Mouse (Mus musculus) lung, postnatal 10 days (tissue): ENCODE measurements around the gene Bcl2l11.
A peak's percentile ranks its signal among the peaks of the same experiment; 100 is the strongest.
"Not testable (repeated sequence)": the region's sequence is repeated elsewhere in the genome, so short reads cannot be mapped to it uniquely, and the experiment has no call there.

Experiments
- DNase-seq: peaks from one replicate; pipeline ENCODE4 v3.0.0; 2021

The Bcl2l11 gene

DNA sequence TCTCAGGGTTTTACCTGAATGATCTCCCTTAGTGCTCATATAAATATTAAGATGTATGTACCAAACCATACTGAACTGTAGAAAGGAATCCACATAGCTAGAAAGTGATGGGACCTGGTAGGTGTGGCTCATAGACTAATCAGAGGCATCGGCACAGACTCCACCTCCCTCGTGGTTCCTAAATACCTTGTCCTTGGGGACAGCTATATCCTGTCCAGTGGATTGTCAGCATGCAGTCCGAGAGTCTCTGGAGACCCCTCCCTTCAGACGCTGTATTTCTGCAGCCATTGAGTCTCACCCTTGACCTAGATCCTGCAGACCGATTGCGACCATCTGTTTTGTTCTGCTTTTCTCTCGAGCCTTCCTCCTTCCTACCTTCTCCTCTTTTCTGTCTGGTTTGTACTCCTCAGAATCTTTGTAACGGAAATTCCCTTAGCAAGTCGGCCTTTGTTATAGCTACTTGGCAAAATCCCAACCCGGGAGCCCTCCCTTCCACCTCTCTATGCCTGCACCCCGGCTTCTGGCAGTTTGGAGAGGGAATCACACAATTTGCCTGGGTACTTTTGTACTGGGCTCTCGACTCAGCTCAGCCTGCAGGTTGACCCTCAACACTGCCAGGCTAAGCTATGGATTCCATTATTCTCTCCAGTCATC lies 50.7 kb downstream of the Bcl2l11 start:
- peak; percentile 46 for DNase-seq

- no peak for DNase-seq
Measured at GRCm38 (mm10) chr2:128177241-128177661, 51.4 kb downstream of the Bcl2l11 start.

GRCm38 (mm10) chr2:128179126-128179807 lies 53.4 kb downstream of the Bcl2l11 start:
- peak; percentile 62 for DNase-seq

- peak; percentile 88 for DNase-seq
Measured at GRCm38 (mm10) chr2:128179808-128180379, 54.1 kb downstream of the Bcl2l11 start.

GRCm38 (mm10) chr2:128182181-128182580 lies 56.3 kb downstream of the Bcl2l11 start:
- not testable (repeated sequence) for DNase-seq

GRCm38 (mm10) chr2:128182751-128183150 lies 56.9 kb downstream of the Bcl2l11 start:
- DNase-seq, result no peak

- no peak for DNase-seq
Measured at GRCm38 (mm10) chr2:128183762-128184161, 57.9 kb downstream of the Bcl2l11 start.

DNA sequence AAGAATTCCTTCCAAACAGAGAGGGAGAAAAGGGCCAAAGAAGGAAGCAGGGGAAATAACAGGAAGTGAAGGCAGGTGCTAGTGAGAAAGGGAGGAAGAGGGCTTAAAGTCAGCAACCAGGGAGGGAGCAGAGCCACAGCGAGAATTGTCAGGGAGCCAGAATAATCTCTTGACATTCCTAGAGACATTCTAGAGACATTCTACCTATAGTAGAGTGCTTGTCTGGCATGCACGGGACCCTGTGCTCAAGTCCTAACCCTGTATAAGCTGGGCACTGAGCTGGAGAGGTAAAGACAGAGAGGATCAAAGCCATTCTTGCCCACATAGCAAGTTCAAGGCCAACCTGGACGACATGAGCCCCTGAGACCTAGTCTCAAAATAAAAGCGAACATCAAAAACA lies 60.1 kb downstream of the Bcl2l11 start:
- DNase-seq, result peak; percentile 27

- no peak for DNase-seq
Measured at GRCm38 (mm10) chr2:128187277-128187676, 61.4 kb downstream of the Bcl2l11 start.

DNA sequence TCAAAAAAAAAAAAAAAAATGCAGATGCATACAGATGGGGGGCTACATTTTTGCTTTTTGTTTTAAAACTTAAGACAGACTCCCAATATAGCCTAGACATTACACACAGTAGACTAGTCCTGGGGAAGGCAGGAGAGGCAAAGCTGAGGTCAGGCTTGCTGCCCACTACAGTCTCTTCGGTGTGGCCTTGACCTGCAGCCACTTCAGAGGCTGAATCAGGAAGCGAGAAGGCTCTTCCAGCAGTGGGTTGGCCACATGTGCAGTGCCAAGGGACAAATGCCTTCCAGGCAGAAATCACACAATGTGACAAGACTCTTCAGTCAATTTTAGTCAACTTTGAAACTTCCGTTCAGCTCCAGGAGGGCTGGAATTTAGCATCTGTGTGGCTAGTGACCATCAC lies 62.6 kb downstream of the Bcl2l11 start:
- no peak for DNase-seq

- DNase-seq, result no peak
Measured at GRCm38 (mm10) chr2:128189691-128190090, 63.9 kb downstream of the Bcl2l11 start.

GRCm38 (mm10) chr2:128190196-128190595 lies 64.4 kb downstream of the Bcl2l11 start:
- DNase-seq, result no peak

GRCm38 (mm10) chr2:128193411-128193810 lies 67.6 kb downstream of the Bcl2l11 start:
- no peak for DNase-seq

- no peak for DNase-seq
Measured at GRCm38 (mm10) chr2:128197379-128197778, 71.5 kb downstream of the Bcl2l11 start.

DNA sequence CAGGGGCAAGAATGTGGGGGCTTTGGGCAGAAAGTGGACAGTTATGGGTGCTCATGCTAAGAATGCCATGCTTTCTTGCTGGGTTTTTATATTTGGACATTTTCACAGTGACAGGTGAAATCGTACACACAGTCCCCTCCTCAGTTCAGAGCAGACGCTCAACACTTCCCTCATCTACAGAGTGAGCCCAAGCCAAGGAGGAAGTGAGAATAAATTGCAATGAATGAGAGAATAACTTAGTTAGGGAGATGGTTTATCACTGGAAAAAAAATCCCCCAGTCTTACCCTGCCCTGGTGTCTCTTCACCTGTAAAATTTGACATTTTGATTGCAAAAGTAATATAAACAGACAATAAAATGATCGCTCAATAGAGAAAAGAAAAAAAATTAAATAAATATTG lies 77.3 kb downstream of the Bcl2l11 start:
- no peak for DNase-seq

GRCm38 (mm10) chr2:128203749-128204405 lies 78.0 kb downstream of the Bcl2l11 start:
- no peak for DNase-seq

DNA sequence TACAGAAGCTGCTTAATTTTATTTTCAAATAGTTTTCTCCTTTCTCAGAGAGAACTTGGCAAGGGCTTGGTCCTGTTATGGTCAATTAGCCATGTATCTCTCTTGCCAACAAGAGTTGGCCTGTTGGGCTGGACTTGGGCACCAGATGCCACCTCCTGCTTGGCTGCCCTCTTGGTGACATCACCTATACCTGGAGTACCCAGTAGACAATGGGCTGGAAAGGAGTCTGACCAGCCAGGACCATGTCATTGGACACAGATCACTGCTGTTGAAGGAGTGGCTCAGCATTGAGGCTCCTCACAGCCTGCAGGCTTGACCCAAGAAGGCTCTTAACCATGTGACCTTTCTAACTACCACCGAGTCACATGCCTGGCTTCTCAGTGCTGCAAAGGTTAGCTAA lies 82.7 kb downstream of the Bcl2l11 start:
- no peak for DNase-seq

DNA sequence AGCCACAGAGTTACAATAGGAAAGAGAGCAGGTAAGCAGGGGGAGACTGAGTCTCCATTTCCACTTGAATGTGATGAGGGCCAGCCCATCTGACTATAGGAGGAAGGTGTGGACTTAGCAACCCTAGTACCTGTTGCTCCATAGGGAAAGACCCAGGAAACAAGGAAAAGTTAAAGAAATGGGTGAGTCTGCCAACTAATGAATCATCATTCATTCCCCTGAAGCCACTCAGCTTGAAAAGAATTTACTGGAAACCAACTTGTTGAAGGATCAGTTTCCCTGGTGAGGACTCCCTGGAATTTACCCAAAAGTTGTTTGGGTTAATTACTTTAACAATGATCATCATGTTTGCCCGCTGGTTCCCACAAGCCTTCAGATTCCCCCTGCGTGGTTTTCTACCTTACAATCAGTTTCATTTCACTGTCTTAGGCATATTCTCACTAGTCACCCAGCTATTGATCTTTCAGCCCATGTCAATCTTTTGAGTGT lies 84.0 kb downstream of the Bcl2l11 start:
- DNase-seq, result no peak

GRCm38 (mm10) chr2:128210376-128210775 lies 84.5 kb downstream of the Bcl2l11 start:
- no peak for DNase-seq

DNA sequence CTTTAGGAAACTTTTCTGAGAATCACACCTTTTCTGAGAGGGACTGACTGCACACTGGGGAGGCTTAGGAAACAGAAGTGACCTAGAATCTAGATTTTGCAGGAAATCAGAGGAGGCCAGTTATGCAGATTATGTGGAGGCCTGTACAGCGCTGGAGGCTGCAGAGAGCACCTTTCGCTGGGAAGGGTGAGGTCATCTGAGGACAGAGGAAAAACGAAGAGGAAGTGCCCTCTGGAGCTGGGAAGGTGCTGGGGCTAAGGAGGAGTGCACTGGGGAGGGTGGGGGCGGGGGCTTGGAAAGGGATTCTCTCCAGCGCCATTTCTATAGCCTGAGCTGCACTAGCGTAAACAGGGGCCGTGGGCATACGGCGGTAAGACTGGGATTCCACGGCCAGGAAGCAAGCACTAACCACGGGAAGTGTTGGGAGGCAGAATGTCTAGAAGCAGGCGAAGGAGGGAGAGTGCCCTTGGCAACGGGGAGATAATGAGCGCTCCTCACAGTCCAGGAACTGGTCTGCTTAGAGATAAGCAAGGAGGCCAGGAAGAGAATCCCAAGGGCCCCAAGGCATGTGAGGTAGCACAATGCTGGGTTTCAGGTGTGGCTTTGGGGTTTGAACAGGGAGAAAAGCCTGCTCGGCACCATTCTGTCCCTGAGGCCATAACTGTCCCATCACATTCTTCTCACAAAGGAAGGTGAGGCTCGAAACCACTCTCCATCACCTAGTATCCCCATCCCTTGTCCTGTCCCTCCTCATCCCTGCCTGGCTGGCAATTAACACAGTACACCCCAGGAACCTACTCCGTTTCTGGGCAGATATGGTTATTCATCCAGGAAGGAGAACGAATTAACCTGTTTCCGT lies 85.4 kb downstream of the Bcl2l11 start:
- DNase-seq, result peak; percentile 27

DNA sequence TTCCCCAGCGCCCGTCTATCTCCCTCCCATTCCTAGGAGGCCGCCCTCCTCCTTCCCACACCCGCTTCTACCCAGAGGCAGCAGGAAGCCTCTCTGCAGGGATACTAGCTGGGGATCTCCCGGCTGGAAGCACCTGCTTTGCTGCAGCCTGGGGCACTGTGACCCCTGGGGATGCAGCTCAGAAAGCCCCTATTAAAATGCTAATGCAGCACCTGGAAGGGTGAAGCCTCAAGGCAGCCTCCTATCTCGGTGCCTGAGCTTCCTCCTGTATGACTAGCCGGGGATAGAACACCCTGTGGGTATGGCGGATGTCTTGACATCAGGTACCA lies 86.0 kb downstream of the Bcl2l11 start:
- no peak for DNase-seq
